Mouse (Mus musculus): ENCODE measurements around the gene Rinl. TPM values are rescaled to one million over a fixed set of nuclear protein-coding genes. Genes with fewer than 3 reads are reported as not detected.

The Rinl gene
- polyA plus RNA-seq, 1 experiment from 2014 or later: 1.9 TPM

GRCm38 (mm10) chr7:28831411-28832125, 42.8 kb downstream of the Rinl start:
- H3K9ac ChIP-seq (ENCODE audit: low read length): no peak overlapping the region
- H3K4me1 ChIP-seq (ENCODE audit: control insufficient read depth, insufficient read depth, low read length): no peaks in the 10 kb centered on the region
- H3K27ac ChIP-seq (ENCODE audit: low read depth, low read length): no peak overlapping the region
- no peaks in the 10 kb centered on the region for H3K9me3 ChIP-seq (ENCODE audit: control insufficient read depth, low read length)
- DNase-seq (ENCODE audit: low spot score, missing footprints): no peak
- no peak for ATAC-seq (ENCODE audit: low FRiP score)
- no peak overlapping the region for H3K4me3 ChIP-seq (ENCODE audit: low read depth, low read length)
- no peaks in the 10 kb centered on the region for H3K27me3 ChIP-seq (ENCODE audit: control insufficient read depth, insufficient read depth, low read length)
- 91% methylated on average over 17 of the region's 17 CpGs for WGBS
- H3K36me3 ChIP-seq (ENCODE audit: control insufficient read depth, insufficient read depth, low read length): peaks cover 5% of the 10 kb centered on the region; the same call in 1 of the 2 replicates
- no peak overlapping the region for H3K4me2 ChIP-seq

DNA sequence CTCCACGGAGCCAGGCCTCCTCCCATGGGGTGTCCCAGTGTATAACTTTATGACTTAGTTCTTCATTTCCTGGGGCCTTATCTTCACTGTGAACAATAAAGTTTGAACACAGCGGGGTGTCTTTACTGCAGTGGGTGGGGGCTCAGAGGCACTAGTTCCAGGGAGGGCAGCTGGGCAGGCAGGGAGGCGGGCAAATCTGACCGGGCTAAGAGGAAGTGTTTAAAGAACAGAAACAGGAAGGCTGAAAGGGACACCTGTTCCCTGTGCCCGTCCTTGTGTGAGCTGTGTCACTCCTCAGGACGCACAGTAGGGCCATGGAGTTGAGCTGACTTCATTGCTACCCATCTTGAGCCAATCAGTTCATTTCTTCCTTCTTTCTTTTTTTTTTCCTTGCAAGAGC, 43.4 kb downstream of the Rinl start:
- Histone ChIP-seq H3K36me3 (ENCODE audit: control insufficient read depth, insufficient read depth, low read length) (peaks cover 5% of the 10 kb centered on the region; the same call in 1 of the 2 replicates), H3K4me2 (no peak overlapping the region), H3K9me3 (ENCODE audit: control insufficient read depth, low read length) (no peaks in the 10 kb centered on the region), H3K9ac (ENCODE audit: low read length) (no peak overlapping the region), H3K27ac (ENCODE audit: low read depth, low read length) (no peak overlapping the region), H3K27me3 (ENCODE audit: control insufficient read depth, insufficient read depth, low read length) (no peaks in the 10 kb centered on the region), H3K4me3 (ENCODE audit: low read depth, low read length) (no peak overlapping the region), H3K4me1 (ENCODE audit: control insufficient read depth, insufficient read depth, low read length) (no peaks in the 10 kb centered on the region)
- no peak for DNase-seq (ENCODE audit: low spot score, missing footprints)
- WGBS: 82% methylated on average over 6 of the region's 6 CpGs
- no peak for ATAC-seq (ENCODE audit: low FRiP score)

DNA sequence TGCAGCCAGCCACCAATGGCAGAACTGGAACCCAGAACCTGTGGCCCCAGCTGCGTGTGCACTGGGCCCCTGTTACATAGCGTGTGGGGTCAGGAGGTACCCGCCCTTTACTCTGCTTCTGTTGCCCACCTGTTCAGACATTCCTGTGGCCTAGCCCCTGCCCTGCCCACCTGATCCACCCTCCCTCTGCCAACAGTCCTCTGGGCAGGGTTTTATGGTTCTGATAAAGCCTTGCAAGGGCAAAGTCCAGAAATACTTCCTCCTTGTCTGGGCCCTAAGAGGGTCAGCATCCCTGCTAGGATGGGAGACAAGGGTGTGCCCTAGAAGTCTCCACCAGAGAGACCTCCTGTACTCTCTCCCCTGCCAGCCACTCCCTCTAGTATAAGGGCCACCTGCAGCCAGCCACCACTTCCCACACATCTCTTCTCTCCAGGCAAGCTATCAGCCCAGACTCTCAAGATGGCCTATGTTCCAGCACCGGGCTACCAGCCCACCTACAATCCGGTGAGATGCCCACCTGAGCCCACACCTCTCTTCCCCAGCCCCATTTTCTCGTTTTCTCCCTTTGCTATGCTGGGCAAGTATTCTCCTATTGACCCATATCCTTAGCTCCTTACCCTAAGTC, 45.1 kb downstream of the Rinl start, which contains the start of gene Lgals4:
Gene Lgals4, plus strand, starts transcription at position 132 of the 625 bp plus-strand sequence.
- 85% methylated on average over 6 of the region's 6 CpGs for WGBS
- no peak within 1 kb of the TSS for H3K27ac ChIP-seq (ENCODE audit: low read depth, low read length)
- H3K36me3 ChIP-seq (ENCODE audit: control insufficient read depth, insufficient read depth, low read length): peaks cover 5% of the 10 kb centered on the region; the same call in 1 of the 2 replicates
- no peaks in the 10 kb centered on the region for H3K27me3 ChIP-seq (ENCODE audit: control insufficient read depth, insufficient read depth, low read length)
- DNase-seq (ENCODE audit: low spot score, missing footprints) (no peak), ATAC-seq (ENCODE audit: low FRiP score) (no peak)
- no peak within 1 kb of the TSS for H3K4me3 ChIP-seq (ENCODE audit: low read depth, low read length)
- H3K9ac ChIP-seq (ENCODE audit: low read length): no peak within 1 kb of the TSS
- H3K9me3 ChIP-seq (ENCODE audit: control insufficient read depth, low read length): no peaks in the 10 kb centered on the region
- H3K4me1 ChIP-seq (ENCODE audit: control insufficient read depth, insufficient read depth, low read length): no peaks in the 10 kb centered on the region
- no peak within 1 kb of the TSS for H3K4me2 ChIP-seq

DNA sequence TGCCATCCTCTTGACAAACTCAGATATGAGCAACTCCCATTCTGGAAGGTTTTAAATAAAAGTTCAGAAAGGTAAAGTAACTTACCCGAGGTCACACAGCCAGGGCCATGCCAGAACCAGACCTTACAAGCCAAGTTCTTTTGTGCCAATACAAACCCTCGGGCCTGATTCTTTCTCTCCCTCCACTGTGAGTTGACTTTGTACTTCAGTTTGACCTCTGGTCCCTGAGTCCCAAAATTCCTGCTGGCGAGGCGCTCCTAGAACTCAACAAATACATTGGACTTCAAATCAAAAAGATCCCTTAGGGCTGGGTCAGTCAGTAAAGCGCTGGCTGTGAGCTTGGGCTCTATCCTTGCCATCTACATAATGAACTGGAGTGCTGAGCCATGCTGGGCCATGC, 48.2 kb downstream of the Rinl start:
- Histone ChIP-seq H3K4me1 (ENCODE audit: control insufficient read depth, insufficient read depth, low read length) (no peaks in the 10 kb centered on the region), H3K36me3 (ENCODE audit: control insufficient read depth, insufficient read depth, low read length) (no peaks in the 10 kb centered on the region), H3K27me3 (ENCODE audit: control insufficient read depth, insufficient read depth, low read length) (no peaks in the 10 kb centered on the region), H3K27ac (ENCODE audit: low read depth, low read length) (no peak overlapping the region), H3K9ac (ENCODE audit: low read length) (no peak overlapping the region), H3K4me3 (ENCODE audit: low read depth, low read length) (no peak overlapping the region), H3K9me3 (ENCODE audit: control insufficient read depth, low read length) (no peaks in the 10 kb centered on the region), H3K4me2 (no peak overlapping the region)
- ATAC-seq (ENCODE audit: low FRiP score) (no peak), DNase-seq (ENCODE audit: low spot score, missing footprints) (no peak)
- 82% methylated on average over 5 of the region's 5 CpGs for WGBS

GRCm38 (mm10) chr7:28838331-28838730, 49.6 kb downstream of the Rinl start:
- Histone ChIP-seq H3K9me3 (ENCODE audit: control insufficient read depth, low read length) (no peaks in the 10 kb centered on the region), H3K27me3 (ENCODE audit: control insufficient read depth, insufficient read depth, low read length) (no peaks in the 10 kb centered on the region), H3K36me3 (ENCODE audit: control insufficient read depth, insufficient read depth, low read length) (no peaks in the 10 kb centered on the region), H3K9ac (ENCODE audit: low read length) (no peak overlapping the region), H3K4me2 (no peak overlapping the region), H3K4me1 (ENCODE audit: control insufficient read depth, insufficient read depth, low read length) (no peaks in the 10 kb centered on the region), H3K27ac (ENCODE audit: low read depth, low read length) (no peak overlapping the region), H3K4me3 (ENCODE audit: low read depth, low read length) (no peak overlapping the region)
- DNase-seq (ENCODE audit: low spot score, missing footprints): no peak
- 89% methylated on average over 9 of the region's 9 CpGs for WGBS
- no peak for ATAC-seq (ENCODE audit: low FRiP score)

- Histone ChIP-seq H3K4me2 (no peak overlapping the region), H3K27me3 (ENCODE audit: control insufficient read depth, insufficient read depth, low read length) (no peaks in the 10 kb centered on the region), H3K4me1 (ENCODE audit: control insufficient read depth, insufficient read depth, low read length) (no peaks in the 10 kb centered on the region), H3K36me3 (ENCODE audit: control insufficient read depth, insufficient read depth, low read length) (no peaks in the 10 kb centered on the region), H3K9ac (ENCODE audit: low read length) (no peak overlapping the region), H3K27ac (ENCODE audit: low read depth, low read length) (no peak overlapping the region), H3K4me3 (ENCODE audit: low read depth, low read length) (no peak overlapping the region), H3K9me3 (ENCODE audit: control insufficient read depth, low read length) (no peaks in the 10 kb centered on the region)
- DNase-seq (ENCODE audit: low spot score, missing footprints): no peak
- WGBS: 93% methylated on average over 1 of the region's 1 CpGs
- no peak for ATAC-seq (ENCODE audit: low FRiP score)
Observed at GRCm38 (mm10) chr7:28847273-28847672, 58.5 kb downstream of the Rinl start.

Other genes with a start within 250 kb of the Rinl start
- not detected in 2 replicates for gene Sycn, start 248.1 kb upstream of the Rinl start, polyA plus RNA-seq (2014; fragmentation: Nextera tagmentation; extraction: Ambion mirVana)
- gene Nccrp1, start 241.7 kb upstream of the Rinl start, polyA plus RNA-seq (2014; fragmentation: Nextera tagmentation; extraction: Ambion mirVana): not detected in 2 replicates
- 23.8 and 27.8 TPM in 2 replicates for gene Samd4b, start 190.8 kb upstream of the Rinl start, polyA plus RNA-seq (2014; fragmentation: Nextera tagmentation; extraction: Ambion mirVana)
- gene Pak4, start 190.8 kb upstream of the Rinl start, polyA plus RNA-seq (2014; fragmentation: Nextera tagmentation; extraction: Ambion mirVana): 29.6 and 32.5 TPM in 2 replicates
- not detected in 2 replicates for gene Acp7, start 157.6 kb upstream of the Rinl start, polyA plus RNA-seq (2014; fragmentation: Nextera tagmentation; extraction: Ambion mirVana)
- 3.8 TPM in 2 replicates for gene Fbxo27, start 96.1 kb upstream of the Rinl start, polyA plus RNA-seq (2014; fragmentation: Nextera tagmentation; extraction: Ambion mirVana)
- 5.8 and 6.0 TPM in 2 replicates for gene Fbxo17, start 72.2 kb upstream of the Rinl start, polyA plus RNA-seq (2014; fragmentation: Nextera tagmentation; extraction: Ambion mirVana)
- gene Mrps12, start 47.1 kb upstream of the Rinl start, polyA plus RNA-seq (2014; fragmentation: Nextera tagmentation; extraction: Ambion mirVana): 127 and 135 TPM in 2 replicates
- gene Sars2, start 47.0 kb upstream of the Rinl start, polyA plus RNA-seq (2014; fragmentation: Nextera tagmentation; extraction: Ambion mirVana): 25.9 and 27.7 TPM in 2 replicates
- not detected in 2 replicates for gene Ccer2, start 32.8 kb upstream of the Rinl start, polyA plus RNA-seq (2014; fragmentation: Nextera tagmentation; extraction: Ambion mirVana)
- 66.2 and 76.5 TPM in 2 replicates for gene Sirt2, start 22.2 kb upstream of the Rinl start, polyA plus RNA-seq (2014; fragmentation: Nextera tagmentation; extraction: Ambion mirVana)
- gene Nfkbib, start 21.5 kb upstream of the Rinl start, polyA plus RNA-seq (2014; fragmentation: Nextera tagmentation; extraction: Ambion mirVana): 39.0 and 43.9 TPM in 2 replicates
- gene Hnrnpl, start 19.6 kb downstream of the Rinl start, polyA plus RNA-seq (2014; fragmentation: Nextera tagmentation; extraction: Ambion mirVana): 331 and 342 TPM in 2 replicates
- gene Ech1, start 36.2 kb downstream of the Rinl start, polyA plus RNA-seq (2014; fragmentation: Nextera tagmentation; extraction: Ambion mirVana): 80.5 and 81.7 TPM in 2 replicates
- gene Lgals4, start 44.9 kb downstream of the Rinl start, polyA plus RNA-seq (2014; fragmentation: Nextera tagmentation; extraction: Ambion mirVana): 1.3 and 1.7 TPM in 2 replicates
- gene Lgals7, start 74.9 kb downstream of the Rinl start, polyA plus RNA-seq (2014; fragmentation: Nextera tagmentation; extraction: Ambion mirVana): 0.97 and 1.4 TPM in 2 replicates
- 0.17 and 0.42 TPM in 2 replicates for gene Capn12, start 92.5 kb downstream of the Rinl start, polyA plus RNA-seq (2014; fragmentation: Nextera tagmentation; extraction: Ambion mirVana)
- gene Actn4, start 173.4 kb downstream of the Rinl start, polyA plus RNA-seq (2014; fragmentation: Nextera tagmentation; extraction: Ambion mirVana): 141 and 144 TPM in 2 replicates
- gene Eif3k, start 192.9 kb downstream of the Rinl start, polyA plus RNA-seq (2014; fragmentation: Nextera tagmentation; extraction: Ambion mirVana): 392 and 400 TPM in 2 replicates
- 4.1 and 5.5 TPM in 2 replicates for gene Map4k1, start 193.1 kb downstream of the Rinl start, polyA plus RNA-seq (2014; fragmentation: Nextera tagmentation; extraction: Ambion mirVana)

Measured in midbrain, embryonic 11.5 days (tissue).